Mouse (Mus musculus) heart, embryonic 11.5 days (tissue): ENCODE measurements around the gene 9130019O22Rik. TPM values are rescaled to one million over a fixed set of nuclear protein-coding genes. Genes with fewer than 3 reads are reported as not detected.

ENCODE experiments used
- ATAC-seq: fragments of 200-750 bp; cut with Nextera tagmentation; replicated peaks from 2 replicates; pipeline ENCODE4 v1.8.0; 2017; ENCODE audit warnings: moderate library complexity; ENCODE audit not compliant: insufficient number of reproducible peaks, low FRiP score, low TSS enrichment
- H3K27ac ChIP-seq: fragments of 300-500 bp; sonication (generic); 2 replicates; pipeline ENCODE4 v1.5.1; 2014; ENCODE audit warnings: mild to moderate bottlenecking, low read depth, low read length
- H3K27me3 ChIP-seq: fragments of 300-500 bp; sonication (generic); 2 replicates; pipeline ENCODE4 v1.6.1; 2014; ENCODE audit warnings: mild to moderate bottlenecking, low read length, mixed read lengths; ENCODE audit not compliant: control insufficient read depth, insufficient read depth
- H3K36me3 ChIP-seq: fragments of 300-500 bp; sonication (generic); 2 replicates; pipeline ENCODE4 v1.6.1; 2014; ENCODE audit warnings: mild to moderate bottlenecking, low read length, moderate library complexity, mixed read lengths; ENCODE audit not compliant: control insufficient read depth, insufficient read depth
- H3K4me1 ChIP-seq: fragments of 300-500 bp; sonication (generic); 2 replicates; pipeline ENCODE4 v1.6.1; 2014; ENCODE audit warnings: low read length; ENCODE audit not compliant: control insufficient read depth, insufficient read depth
- H3K4me2 ChIP-seq: fragments of 300-500 bp; sonication (generic); 2 replicates; pipeline ENCODE4 v1.6.1; 2014; ENCODE audit warnings: mild to moderate bottlenecking, moderate library complexity
- H3K4me3 ChIP-seq: fragments of 300-500 bp; sonication (generic); 2 replicates; pipeline ENCODE4 v1.5.1; 2014; ENCODE audit warnings: low read depth, low read length
- H3K9ac ChIP-seq: fragments of 300-500 bp; sonication (generic); 2 replicates; pipeline ENCODE4 v1.6.1; 2014; ENCODE audit warnings: mild to moderate bottlenecking, low read depth, low read length, moderate library complexity
- H3K9me3 ChIP-seq: fragments of 300-500 bp; sonication (generic); replicated peaks from 2 replicates; pipeline ENCODE4 v1.6.1; 2016; ENCODE audit warnings: low read length; ENCODE audit not compliant: control insufficient read depth
- WGBS: fragments of 180-500 bp; shearing (Covaris S2); extraction: QIAGEN DNeasy Blood & Tissue Kit; methylation state at CpG from one replicate; pipeline ENCODE4 v1.1.7; 2014; ENCODE audit not compliant: insufficient replicate concordance; 5-methylcytosine and 5-hydroxymethylcytosine counted together
- polyA plus RNA-seq: library from polyadenylated mRNA; unstranded; fragments of >200 nt; fragmentation: Nextera tagmentation; extraction: Ambion mirVana; gene quantifications from 2 replicates; pipeline ENCODE4 v1.2.1, GENCODE M21; 2014

Gene 9130019O22Rik
- polyA plus RNA-seq, 1 experiment from 2014 or later = 3.7 TPM

GRCm38 (mm10) chr7:127341356-127341755 lies 45.6 kb downstream of the 9130019O22Rik start:
- 93% methylated on average over 8 of the region's 8 CpGs for whole genome bisulfite sequencing
- no peak overlapping the region for H3K9ac ChIP-seq
- H3K9me3 ChIP-seq = no peaks in the 10 kb centered on the region
- ATAC-seq = no peak
- H3K4me1 ChIP-seq = peaks cover 14% of the 10 kb centered on the region
- no peak overlapping the region for H3K27ac ChIP-seq
- no peak overlapping the region for H3K4me2 ChIP-seq
- no peak overlapping the region for H3K4me3 ChIP-seq
- no peaks in the 10 kb centered on the region for H3K27me3 ChIP-seq
- H3K36me3 ChIP-seq = peaks cover 12% of the 10 kb centered on the region

GRCm38 (mm10) chr7:127337636-127338035 lies 49.3 kb downstream of the 9130019O22Rik start:
- 57% methylated on average over 4 of the region's 4 CpGs for WGBS

GRCm38 (mm10) chr7:127335604-127336003 lies 51.4 kb downstream of the 9130019O22Rik start:
- Histone ChIP-seq H3K4me2 (no peak overlapping the region), H3K9ac (no peak overlapping the region), H3K9me3 (no peaks in the 10 kb centered on the region), H3K36me3 (no peaks in the 10 kb centered on the region), H3K4me1 (no peaks in the 10 kb centered on the region), H3K4me3 (no peak overlapping the region), H3K27ac (no peak overlapping the region), H3K27me3 (no peaks in the 10 kb centered on the region)
- no peak for ATAC-seq
- 77% methylated on average over 4 of the region's 4 CpGs for WGBS

More at GRCm38 (mm10) chr7:127337636-127338035, 49.3 kb downstream of the 9130019O22Rik start:
- Histone ChIP-seq H3K36me3 (peaks cover 1% of the 10 kb centered on the region; the same call in 1 of the 2 replicates), H3K9me3 (no peaks in the 10 kb centered on the region), H3K4me2 (no peak overlapping the region), H3K27me3 (no peaks in the 10 kb centered on the region), H3K27ac (no peak overlapping the region), H3K9ac (no peak overlapping the region), H3K4me1 (no peaks in the 10 kb centered on the region), H3K4me3 (no peak overlapping the region)
- ATAC-seq = no peak

GRCm38 (mm10) chr7:127333240-127333639 lies 53.7 kb downstream of the 9130019O22Rik start:
- Histone ChIP-seq H3K4me1 (no peaks in the 10 kb centered on the region), H3K9ac (no peak overlapping the region), H3K36me3 (no peaks in the 10 kb centered on the region), H3K27ac (no peak overlapping the region), H3K4me3 (no peak overlapping the region), H3K4me2 (no peak overlapping the region), H3K27me3 (no peaks in the 10 kb centered on the region), H3K9me3 (no peaks in the 10 kb centered on the region)
- WGBS = 78% methylated on average over 6 of the region's 6 CpGs
- ATAC-seq = no peak

Other genes starting within 250 kb of the 9130019O22Rik start
- gene Spn, start 249.3 kb downstream of the 9130019O22Rik start, polyA plus RNA-seq = 0.32 and 0.39 TPM in 2 replicates
- 41.7 and 41.8 TPM in 2 replicates for gene Cd2bp2, start 191.1 kb downstream of the 9130019O22Rik start, polyA plus RNA-seq
- gene Tbc1d10b, start 178.7 kb downstream of the 9130019O22Rik start, polyA plus RNA-seq = 17.5 and 23.7 TPM in 2 replicates
- gene Mylpf, start 178.3 kb downstream of the 9130019O22Rik start, polyA plus RNA-seq = 27.8 and 37.5 TPM in 2 replicates
- 12.3 and 14.6 TPM in 2 replicates for gene Zfp553, start 154.1 kb downstream of the 9130019O22Rik start, polyA plus RNA-seq
- gene Sept1, start 154.0 kb downstream of the 9130019O22Rik start, polyA plus RNA-seq = 19.8 and 23.1 TPM in 2 replicates
- gene Zfp771, start 142.9 kb downstream of the 9130019O22Rik start, polyA plus RNA-seq = 35.6 and 39.7 TPM in 2 replicates
- gene Dctpp1, start 126.5 kb downstream of the 9130019O22Rik start, polyA plus RNA-seq = 184 and 197 TPM in 2 replicates
- gene Sephs2, start 113.1 kb downstream of the 9130019O22Rik start, polyA plus RNA-seq = 80.8 and 87.8 TPM in 2 replicates
- gene Itgal, start 90.9 kb downstream of the 9130019O22Rik start, polyA plus RNA-seq = 0.46 and 0.68 TPM in 2 replicates
- gene Zfp768, start 41.6 kb downstream of the 9130019O22Rik start, polyA plus RNA-seq = 4.7 and 6.0 TPM in 2 replicates
- gene Zfp747, start 11.1 kb downstream of the 9130019O22Rik start, polyA plus RNA-seq = 4.4 and 4.9 TPM in 2 replicates
- gene E430018J23Rik, start 6.5 kb upstream of the 9130019O22Rik start, polyA plus RNA-seq = 4.9 and 5.6 TPM in 2 replicates
- 4.6 and 4.8 TPM in 2 replicates for gene Zfp764, start 19.7 kb upstream of the 9130019O22Rik start, polyA plus RNA-seq
- 14.7 and 23.5 TPM in 2 replicates for gene Zfp688, start 34.9 kb upstream of the 9130019O22Rik start, polyA plus RNA-seq
- 5.3 and 5.8 TPM in 2 replicates for gene Zfp689, start 62.0 kb upstream of the 9130019O22Rik start, polyA plus RNA-seq
- gene Prr14, start 72.4 kb upstream of the 9130019O22Rik start, polyA plus RNA-seq = 39.7 and 41.1 TPM in 2 replicates
- 9.9 and 11.1 TPM in 2 replicates for gene Fbrs, start 92.0 kb upstream of the 9130019O22Rik start, polyA plus RNA-seq
- gene Srcap, start 124.8 kb upstream of the 9130019O22Rik start, polyA plus RNA-seq = 36.8 and 46.6 TPM in 2 replicates
- gene Gm42715, start 132.4 kb upstream of the 9130019O22Rik start, polyA plus RNA-seq = 9.8 and 12.6 TPM in 2 replicates
- 3.0 and 5.6 TPM in 2 replicates for gene Tmem265, start 174.2 kb upstream of the 9130019O22Rik start, polyA plus RNA-seq
- 41.5 and 44.9 TPM in 2 replicates for gene Phkg2, start 186.2 kb upstream of the 9130019O22Rik start, polyA plus RNA-seq
- 8.7 and 10.0 TPM in 2 replicates for gene Ccdc189, start 201.4 kb upstream of the 9130019O22Rik start, polyA plus RNA-seq
- gene Rnf40, start 201.6 kb upstream of the 9130019O22Rik start, polyA plus RNA-seq = 23.4 and 27.6 TPM in 2 replicates
- 11.2 and 12.0 TPM in 2 replicates for gene Zfp629, start 228.6 kb upstream of the 9130019O22Rik start, polyA plus RNA-seq